Mouse (Mus musculus) lung, embryonic 16.5 days (tissue): Measurements from ENCODE around the gene Creb5. TPM values are rescaled to one million over a fixed set of nuclear protein-coding genes. Genes with fewer than 3 reads are reported as not detected.

Source experiments
- ATAC-seq: fragments of 200-750 bp; cut with Nextera tagmentation; 2 replicates; pipeline ENCODE4 v1.8.0; 2017; ENCODE audit warnings: low read depth, mild to moderate bottlenecking, moderate library complexity
- H3K27ac ChIP-seq: fragments of 300-500 bp; sonication (generic); 2 replicates; pipeline ENCODE4 v1.5.1; 2014; ENCODE audit warnings: mild to moderate bottlenecking, control low read depth, low read length
- H3K27me3 ChIP-seq: fragments of 300-500 bp; sonication (generic); 2 replicates; pipeline ENCODE4 v1.6.1; 2014; ENCODE audit warnings: low read depth, low read length, mixed read lengths; ENCODE audit not compliant: control insufficient read depth, insufficient read depth
- H3K36me3 ChIP-seq: fragments of 300-500 bp; sonication (generic); 2 replicates; pipeline ENCODE4 v1.6.1; 2014; ENCODE audit warnings: low read length; ENCODE audit not compliant: control insufficient read depth, insufficient read depth
- H3K4me1 ChIP-seq: fragments of 300-500 bp; sonication (generic); replicated peaks from 2 replicates; pipeline ENCODE4 v1.6.1; 2014; ENCODE audit warnings: low read length, mixed read lengths; ENCODE audit not compliant: control insufficient read depth, insufficient read depth
- H3K4me2 ChIP-seq: fragments of 300-500 bp; sonication (generic); 2 replicates; pipeline ENCODE4 v1.6.1; 2014; ENCODE audit warnings: low read depth, low read length, control low read depth
- H3K4me3 ChIP-seq: fragments of 300-500 bp; sonication (generic); 2 replicates; pipeline ENCODE4 v1.5.1; 2014; ENCODE audit warnings: mild to moderate bottlenecking, low read length, control low read depth
- H3K9ac ChIP-seq: fragments of 300-500 bp; sonication (generic); 2 replicates; pipeline ENCODE4 v1.6.1; 2014; ENCODE audit warnings: low read length, control low read depth
- H3K9me3 ChIP-seq: fragments of 300-500 bp; sonication (generic); 2 replicates; pipeline ENCODE4 v1.6.1; 2016; ENCODE audit warnings: low read length; ENCODE audit not compliant: control insufficient read depth
- WGBS: fragments of 180-500 bp; shearing (Covaris S2); extraction: QIAGEN DNeasy Blood & Tissue Kit; methylation state at CpG from one replicate; pipeline ENCODE4 v1.1.7; 2014; 5-methylcytosine and 5-hydroxymethylcytosine counted together
- polyA plus RNA-seq: library from polyadenylated mRNA; unstranded; fragments of >200 nt; fragmentation: Nextera tagmentation; extraction: Ambion mirVana; gene quantifications from 2 replicates; pipeline ENCODE4 v1.2.1, GENCODE M21; 2015

Gene Creb5
- polyA plus RNA-seq, 1 experiment from 2014 or later: 5.8 TPM

- H3K4me3 ChIP-seq: peak overlapping the region; percentile 57
- no peaks in the 10 kb centered on the region for H3K9me3 ChIP-seq
- H3K9ac ChIP-seq: peak overlapping the region; percentile 57
- H3K27ac ChIP-seq: no peak overlapping the region
- peaks cover 14% of the 10 kb centered on the region for H3K4me1 ChIP-seq
- no peaks in the 10 kb centered on the region for H3K36me3 ChIP-seq
- under 1% methylated on average over 58 of the region's 63 CpGs for WGBS
- peaks cover 48% of the 10 kb centered on the region for H3K27me3 ChIP-seq
- H3K4me2 ChIP-seq: peak overlapping the region; percentile 96
- peak; percentile 70 for ATAC-seq
Measured at GRCm38 (mm10) chr6:53287562-53288381, 702 bp downstream of the Creb5 start.

- peaks cover 14% of the 10 kb centered on the region for H3K4me1 ChIP-seq
- WGBS: 1% methylated on average over 24 of the region's 24 CpGs
- H3K27me3 ChIP-seq: peaks cover 45% of the 10 kb centered on the region
- no peaks in the 10 kb centered on the region for H3K9me3 ChIP-seq
- H3K4me3 ChIP-seq: peak overlapping the region; percentile 57
- ATAC-seq: no peak
- no peak overlapping the region; the same call in 1 of the 2 replicates for H3K9ac ChIP-seq
- H3K36me3 ChIP-seq: no peaks in the 10 kb centered on the region
- H3K27ac ChIP-seq: no peak overlapping the region
- peak overlapping the region; percentile 96 for H3K4me2 ChIP-seq
Measured at GRCm38 (mm10) chr6:53288584-53289558, 1.8 kb downstream of the Creb5 start.

- H3K27ac ChIP-seq: no peak overlapping the region
- no peak overlapping the region for H3K4me2 ChIP-seq
- H3K27me3 ChIP-seq: peaks cover 43% of the 10 kb centered on the region
- no peak overlapping the region for H3K9ac ChIP-seq
- no peaks in the 10 kb centered on the region for H3K9me3 ChIP-seq
- H3K4me3 ChIP-seq: no peak overlapping the region
- no peaks in the 10 kb centered on the region for H3K36me3 ChIP-seq
- ATAC-seq: no peak
- WGBS: 26% methylated on average over 5 of the region's 5 CpGs
- H3K4me1 ChIP-seq: peaks cover 14% of the 10 kb centered on the region
Measured at GRCm38 (mm10) chr6:53289659-53290058, 2.6 kb downstream of the Creb5 start.

GRCm38 (mm10) chr6:53290215-53290990 lies 3.3 kb downstream of the Creb5 start:
- no peak overlapping the region for H3K4me3 ChIP-seq
- peaks cover 14% of the 10 kb centered on the region for H3K4me1 ChIP-seq
- no peak for ATAC-seq
- WGBS: 45% methylated on average over 8 of the region's 8 CpGs
- H3K9ac ChIP-seq: no peak overlapping the region
- H3K9me3 ChIP-seq: no peaks in the 10 kb centered on the region
- H3K27me3 ChIP-seq: peaks cover 35% of the 10 kb centered on the region
- H3K4me2 ChIP-seq: no peak overlapping the region
- H3K36me3 ChIP-seq: no peaks in the 10 kb centered on the region
- no peak overlapping the region for H3K27ac ChIP-seq

- no peaks in the 10 kb centered on the region for H3K36me3 ChIP-seq
- 48% methylated on average over 1 of the region's 1 CpGs for WGBS
- no peak overlapping the region for H3K4me3 ChIP-seq
- peaks cover 22% of the 10 kb centered on the region for H3K27me3 ChIP-seq
- H3K9me3 ChIP-seq: no peaks in the 10 kb centered on the region
- no peak overlapping the region for H3K9ac ChIP-seq
- no peak overlapping the region for H3K4me2 ChIP-seq
- ATAC-seq: no peak
- H3K4me1 ChIP-seq: peaks cover 6% of the 10 kb centered on the region
- H3K27ac ChIP-seq: no peak overlapping the region
Measured at GRCm38 (mm10) chr6:53292931-53293330, 5.9 kb downstream of the Creb5 start.

GRCm38 (mm10) chr6:53297851-53298250 lies 10.8 kb downstream of the Creb5 start:
- H3K27me3 ChIP-seq: no peaks in the 10 kb centered on the region; the same call in 1 of the 2 replicates
- no peak overlapping the region for H3K4me3 ChIP-seq
- ATAC-seq: no peak
- H3K9ac ChIP-seq: no peak overlapping the region
- no peaks in the 10 kb centered on the region for H3K36me3 ChIP-seq
- no peaks in the 10 kb centered on the region for H3K9me3 ChIP-seq
- no peak overlapping the region for H3K27ac ChIP-seq
- H3K4me1 ChIP-seq: no peaks in the 10 kb centered on the region
- 81% methylated on average over 5 of the region's 5 CpGs for WGBS
- H3K4me2 ChIP-seq: no peak overlapping the region

GRCm38 (mm10) chr6:53304201-53304600 lies 17.1 kb downstream of the Creb5 start:
- no peak overlapping the region for H3K9ac ChIP-seq
- H3K36me3 ChIP-seq: no peaks in the 10 kb centered on the region
- no peak for ATAC-seq
- no peaks in the 10 kb centered on the region for H3K27me3 ChIP-seq
- 71% methylated on average over 2 of the region's 2 CpGs for WGBS
- no peak overlapping the region for H3K4me2 ChIP-seq
- H3K27ac ChIP-seq: no peak overlapping the region
- H3K9me3 ChIP-seq: no peaks in the 10 kb centered on the region
- H3K4me1 ChIP-seq: peaks cover 5% of the 10 kb centered on the region
- no peak overlapping the region for H3K4me3 ChIP-seq

- no peaks in the 10 kb centered on the region for H3K27me3 ChIP-seq
- H3K9me3 ChIP-seq: no peaks in the 10 kb centered on the region
- H3K27ac ChIP-seq: no peak overlapping the region
- H3K36me3 ChIP-seq: no peaks in the 10 kb centered on the region
- 87% methylated on average over 4 of the region's 4 CpGs for WGBS
- H3K4me1 ChIP-seq: peaks cover 5% of the 10 kb centered on the region
- H3K4me2 ChIP-seq: no peak overlapping the region
- no peak overlapping the region for H3K9ac ChIP-seq
- H3K4me3 ChIP-seq: no peak overlapping the region
- no peak for ATAC-seq
Measured at GRCm38 (mm10) chr6:53306156-53306555, 19.1 kb downstream of the Creb5 start.
